Mouse (Mus musculus) forebrain, postnatal 0 days (tissue): Measurements from ENCODE around the gene Nfix. TPM values are rescaled to one million over a fixed set of nuclear protein-coding genes. Genes with fewer than 3 reads are reported as not detected.

ENCODE experiments used
- ATAC-seq: fragments of 200-750 bp; cut with Nextera tagmentation; 2 replicates; pipeline ENCODE4 v1.8.0; 2017; ENCODE audit warnings: mild to moderate bottlenecking, moderate library complexity
- DNase-seq: peaks from one replicate; pipeline ENCODE4 v3.0.0-alpha.2; 2015
- H3K27ac ChIP-seq: fragments of 300-500 bp; sonication (generic); 2 replicates; pipeline ENCODE4 v1.5.1; 2014; ENCODE audit warnings: low read depth, mild to moderate bottlenecking, antibody characterized with exemption, low read length, moderate library complexity, mixed read lengths
- H3K27me3 ChIP-seq: fragments of 300-500 bp; sonication (generic); 2 replicates; pipeline ENCODE4 v1.6.1; 2014; ENCODE audit warnings: mild to moderate bottlenecking, low read length, mixed read lengths; ENCODE audit not compliant: insufficient read depth
- H3K36me3 ChIP-seq: fragments of 300-500 bp; sonication (generic); 2 replicates; pipeline ENCODE4 v1.6.1; 2014; ENCODE audit warnings: mild to moderate bottlenecking, moderate library complexity; ENCODE audit not compliant: insufficient read depth
- H3K4me1 ChIP-seq: fragments of 300-500 bp; sonication (generic); 2 replicates; pipeline ENCODE4 v1.6.1; 2014; ENCODE audit warnings: antibody characterized with exemption; ENCODE audit not compliant: insufficient read depth
- H3K4me2 ChIP-seq: fragments of 300-500 bp; sonication (generic); 2 replicates; pipeline ENCODE4 v1.6.1; 2014; ENCODE audit warnings: low read depth, mild to moderate bottlenecking, moderate library complexity
- H3K4me3 ChIP-seq: fragments of 300-500 bp; sonication (generic); 2 replicates; pipeline ENCODE4 v1.5.1; 2014; ENCODE audit warnings: low read depth, low read length, mixed read lengths
- H3K9ac ChIP-seq: fragments of 300-500 bp; sonication (generic); 2 replicates; pipeline ENCODE4 v1.6.1; 2014; ENCODE audit warnings: mild to moderate bottlenecking
- H3K9me3 ChIP-seq: fragments of 300-500 bp; sonication (generic); 2 replicates; pipeline ENCODE4 v1.6.1; 2016; ENCODE audit warnings: low read length
- CTCF ChIP-seq: sonication (generic); IDR thresholded peaks from 2 replicates; pipeline ENCODE4 v1.5.1; 2016; ENCODE audit warnings: antibody characterized with exemption, control low read depth, low read depth
- WGBS: fragments of 180-500 bp; shearing (Covaris S2); extraction: QIAGEN DNeasy Blood & Tissue Kit; methylation state at CpG from one replicate; pipeline ENCODE4 v1.1.7; 2014; 5-methylcytosine and 5-hydroxymethylcytosine counted together
- polyA plus RNA-seq: library from polyadenylated mRNA; unstranded; fragments of >200 nt; fragmentation: Nextera tagmentation; extraction: Ambion mirVana; gene quantifications from 2 replicates; pipeline ENCODE4 v1.2.1, GENCODE M21; 2015
- total RNA-seq: library from RNA; depleted of rRNA; stranded (reverse); fragments of >200 nt; gene quantifications from 2 replicates; pipeline ENCODE4 v1.2.3, GENCODE M21; 2014

Nfix gene
- total and polyA plus RNA-seq, 2 experiments from 2014 or later, result 111 to 376 TPM

DNA sequence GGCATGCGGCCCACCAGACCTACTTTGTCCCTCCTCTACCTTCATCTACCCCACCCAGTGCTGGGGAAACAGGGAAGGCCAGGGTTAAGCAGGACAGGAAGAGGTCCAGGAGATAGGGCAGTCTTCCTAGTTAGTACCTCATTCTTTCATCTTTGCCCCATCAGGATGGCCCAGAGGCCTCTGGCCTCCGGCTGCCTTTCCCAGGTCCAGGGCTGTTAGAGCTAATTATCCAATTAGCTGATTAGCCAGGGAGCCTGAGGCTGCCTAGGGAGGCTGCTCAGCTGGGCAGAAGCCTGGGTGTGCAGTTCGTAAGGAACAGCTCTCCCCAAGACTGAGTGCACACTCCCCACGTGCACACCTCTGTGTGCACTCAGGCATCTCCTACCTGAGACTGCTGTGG lies 86.8 kb downstream of the Nfix start:
- Histone ChIP-seq H3K27me3 (no peaks in the 10 kb centered on the region), H3K27ac (peak overlapping the region; percentile 77), H3K9ac (peak overlapping the region; percentile 22; the same call in 1 of the 2 replicates), H3K36me3 (peaks cover 27% of the 10 kb centered on the region), H3K4me3 (no peak overlapping the region), H3K4me2 (no peak overlapping the region), H3K9me3 (no peaks in the 10 kb centered on the region), H3K4me1 (peaks cover 9% of the 10 kb centered on the region)
- WGBS, result 32% methylated on average over 4 of the region's 4 CpGs
- DNase-seq (peak; percentile 38), ATAC-seq (no peak)
- TF ChIP-seq CTCF, result no peak

DNA sequence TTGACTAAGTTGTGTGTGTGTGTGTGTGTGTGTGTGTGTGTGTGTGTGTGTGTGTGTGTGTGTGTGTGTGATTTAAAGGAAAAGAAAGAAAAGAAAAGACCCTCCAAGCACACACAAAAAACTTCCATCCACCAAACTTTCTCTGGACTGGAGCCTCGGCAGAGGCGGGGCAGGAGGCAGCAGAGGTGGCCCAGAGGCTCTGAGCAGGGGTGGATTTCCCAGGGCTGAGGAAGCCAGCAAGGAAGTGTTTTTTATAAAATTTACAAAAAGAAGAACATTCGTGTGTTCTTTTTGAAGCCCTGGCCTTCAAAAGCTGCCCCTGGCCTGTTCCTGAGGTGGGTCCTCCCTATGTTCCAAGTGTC lies 87.4 kb downstream of the Nfix start:
- no peak overlapping the region for H3K9ac ChIP-seq
- H3K4me1 ChIP-seq, result peaks cover 14% of the 10 kb centered on the region
- WGBS, result 8% methylated on average over 3 of the region's 3 CpGs
- peak overlapping the region; percentile 77 for H3K27ac ChIP-seq
- no peak overlapping the region for H3K4me3 ChIP-seq
- peaks cover 31% of the 10 kb centered on the region for H3K36me3 ChIP-seq
- DNase-seq (no peak), ATAC-seq (no peak)
- no peak for TF ChIP-seq CTCF
- no peak overlapping the region for H3K4me2 ChIP-seq
- H3K27me3 ChIP-seq, result 0 out of 2 replicates have a peak, but pooled peaks cover 3% of the 10 kb centered on the region
- H3K9me3 ChIP-seq, result no peaks in the 10 kb centered on the region

DNA sequence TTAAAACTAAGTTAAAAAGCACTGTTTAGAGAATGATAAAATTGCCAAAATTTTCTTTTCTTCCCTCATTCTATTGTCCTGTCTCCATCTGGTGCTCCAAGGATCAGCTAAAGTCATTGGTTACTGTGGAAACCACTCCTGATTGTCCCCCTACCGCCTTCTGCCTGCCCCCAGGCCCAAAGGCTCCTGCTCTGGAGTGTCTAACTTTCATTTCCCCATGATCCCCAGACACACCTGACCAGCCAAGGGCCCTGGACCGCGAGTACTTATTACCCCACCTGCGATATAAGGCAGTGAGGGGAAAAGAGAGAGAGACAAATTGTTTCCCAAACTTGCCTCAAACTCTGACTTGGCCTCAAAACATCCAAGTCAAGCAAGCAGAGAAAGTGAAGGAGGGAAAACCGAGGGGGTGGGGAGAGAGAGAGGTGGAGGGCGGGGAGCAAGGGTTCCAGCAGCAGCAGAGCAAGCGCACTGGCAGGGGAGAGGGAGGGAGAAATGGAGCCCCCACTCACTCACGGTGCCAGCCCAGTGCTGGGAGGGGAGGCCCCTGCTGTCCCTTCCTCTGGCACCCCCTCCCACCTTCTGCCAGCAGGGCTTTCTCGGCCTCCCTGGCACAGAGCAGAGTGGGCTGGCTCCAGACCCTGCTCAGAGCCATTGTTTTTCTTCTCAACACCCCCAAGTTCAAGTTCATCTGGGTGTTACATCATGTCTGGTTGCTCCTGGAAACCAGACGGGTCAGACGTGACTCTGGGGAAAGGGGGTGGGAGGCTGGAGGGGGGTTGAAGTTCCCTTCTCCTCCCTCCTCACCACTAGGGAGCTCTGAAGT lies 88.0 kb downstream of the Nfix start:
- DNase-seq (peak; percentile 83), ATAC-seq (peak; percentile 76)
- peaks cover 30% of the 10 kb centered on the region for H3K36me3 ChIP-seq
- no peak overlapping the region for H3K4me3 ChIP-seq
- 0 out of 2 replicates have a peak, but pooled peaks cover 8% of the 10 kb centered on the region for H3K27me3 ChIP-seq
- TF ChIP-seq CTCF, result no peak; the same call in 1 of the 2 replicates
- 10% methylated on average over 11 of the region's 11 CpGs for WGBS
- no peak overlapping the region for H3K4me2 ChIP-seq
- no peak overlapping the region; the same call in 1 of the 2 replicates for H3K9ac ChIP-seq
- peaks cover 17% of the 10 kb centered on the region for H3K4me1 ChIP-seq
- H3K9me3 ChIP-seq, result no peaks in the 10 kb centered on the region
- peak overlapping the region; percentile 77 for H3K27ac ChIP-seq

DNA sequence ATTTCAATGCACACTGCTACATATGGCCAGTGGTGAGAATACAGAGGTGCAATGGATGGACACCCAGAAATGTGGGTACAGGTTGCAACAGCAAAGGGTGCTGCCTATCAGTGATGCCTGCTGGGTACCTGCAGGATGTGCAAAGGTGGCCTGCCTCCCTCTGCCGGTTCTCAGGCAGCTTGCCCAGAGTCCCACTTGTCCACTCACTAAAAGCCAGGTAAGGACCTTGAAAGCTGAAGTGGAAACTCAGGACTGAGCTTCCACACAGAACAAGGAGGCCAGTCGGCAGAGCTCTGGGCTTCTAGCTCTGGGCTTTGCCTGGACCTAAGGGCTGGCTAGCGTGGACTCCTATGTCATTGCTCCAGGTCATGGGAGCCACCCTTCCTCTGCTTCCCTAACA lies 88.8 kb downstream of the Nfix start:
- Histone ChIP-seq H3K9ac (no peak overlapping the region), H3K27ac (peak overlapping the region; percentile 77)

DNA sequence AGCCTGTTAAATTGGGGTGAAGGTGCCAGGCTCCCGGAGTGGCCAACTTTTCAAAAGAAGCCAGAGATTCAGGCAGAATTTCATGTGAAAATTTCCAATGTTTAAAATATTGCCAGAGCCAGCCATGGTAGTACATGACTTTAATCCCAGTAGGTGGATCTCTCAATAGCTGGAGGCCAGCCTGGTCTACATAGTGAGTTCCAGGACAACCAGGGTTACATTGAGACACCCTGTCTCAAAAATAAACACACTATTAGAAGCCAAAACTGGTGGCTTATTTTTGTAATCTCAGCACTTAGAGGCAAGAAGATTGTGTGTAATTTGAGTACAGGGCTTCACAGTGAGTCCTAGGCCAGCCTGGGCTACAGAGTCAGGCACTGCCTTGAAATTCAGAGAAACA lies 90.2 kb downstream of the Nfix start:
- 83% methylated on average over 1 of the region's 1 CpGs for WGBS
- Histone ChIP-seq H3K4me1 (peaks cover 20% of the 10 kb centered on the region), H3K4me3 (no peak overlapping the region), H3K27me3 (0 out of 2 replicates have a peak, but pooled peaks cover 8% of the 10 kb centered on the region), H3K36me3 (peaks cover 24% of the 10 kb centered on the region), H3K27ac (peak overlapping the region; percentile 90), H3K9me3 (no peaks in the 10 kb centered on the region), H3K9ac (0 out of 2 replicates have a peak overlapping the region, but pooled peaks have one; percentile 25), H3K4me2 (no peak overlapping the region)
- DNase-seq (no peak), ATAC-seq (no peak)
- no peak for TF ChIP-seq CTCF

More for the DNA sequence above, 88.8 kb downstream of the Nfix start:
- Histone ChIP-seq H3K9me3 (no peaks in the 10 kb centered on the region), H3K4me3 (no peak overlapping the region), H3K36me3 (peaks cover 24% of the 10 kb centered on the region), H3K4me2 (no peak overlapping the region), H3K4me1 (peaks cover 17% of the 10 kb centered on the region), H3K27me3 (0 out of 2 replicates have a peak, but pooled peaks cover 8% of the 10 kb centered on the region)
- no peak for TF ChIP-seq CTCF
- no peak for DNase-seq
- 28% methylated on average over 3 of the region's 3 CpGs for WGBS
- no peak for ATAC-seq

DNA sequence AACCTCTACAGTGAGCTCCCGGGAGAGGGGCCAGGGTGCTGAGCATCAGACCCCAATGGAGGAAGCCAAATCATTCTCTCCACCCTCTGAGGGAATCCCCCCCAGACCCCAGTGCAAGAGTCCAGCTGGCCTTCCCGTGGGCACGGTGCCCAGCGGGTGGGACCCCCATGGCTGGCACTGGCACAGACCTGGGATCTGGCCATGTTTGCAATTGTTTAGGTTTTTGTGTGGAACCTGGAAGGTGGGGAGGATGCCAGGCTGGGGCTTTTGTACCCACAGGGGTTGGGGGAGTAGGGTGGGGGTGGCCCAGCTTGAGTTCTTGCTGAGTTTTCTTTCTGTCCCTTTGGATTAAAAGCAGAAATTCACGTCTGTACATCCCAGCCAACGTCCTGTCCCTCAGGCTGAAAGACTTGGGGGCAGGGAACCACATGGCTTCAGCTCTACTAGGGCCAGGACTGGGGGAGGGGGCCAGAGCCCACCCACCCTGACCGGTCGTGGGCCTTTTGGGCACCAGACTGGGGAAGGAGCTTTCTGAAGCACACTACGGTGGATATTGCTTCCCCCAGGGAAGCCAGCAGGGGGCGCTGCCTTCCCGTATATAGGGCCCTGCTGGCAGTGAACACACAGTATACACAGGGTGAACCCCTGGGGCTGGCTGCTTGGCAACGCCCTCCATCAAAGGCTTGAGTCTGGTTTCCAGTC lies 91.2 kb downstream of the Nfix start:
- WGBS, result 6% methylated on average over 12 of the region's 12 CpGs
- ATAC-seq (peak; percentile 77), DNase-seq (peak; percentile 96)
- no peak overlapping the region for H3K4me3 ChIP-seq
- H3K36me3 ChIP-seq, result peaks cover 16% of the 10 kb centered on the region
- H3K4me1 ChIP-seq, result peaks cover 19% of the 10 kb centered on the region
- TF ChIP-seq CTCF, result peak; percentile 98
- H3K4me2 ChIP-seq, result no peak overlapping the region
- H3K27me3 ChIP-seq, result 0 out of 2 replicates have a peak, but pooled peaks cover 11% of the 10 kb centered on the region
- H3K9ac ChIP-seq, result 0 out of 2 replicates have a peak overlapping the region, but pooled peaks have one; percentile 25
- H3K27ac ChIP-seq, result peak overlapping the region; percentile 90
- no peaks in the 10 kb centered on the region for H3K9me3 ChIP-seq
